Mouse (Mus musculus) midbrain, embryonic 10.5 days (tissue): ENCODE measurements around the gene 6030408B16Rik. TPM values are rescaled to one million over a fixed set of nuclear protein-coding genes. Genes with fewer than 3 reads are reported as not detected.

Experiments used
- DNase-seq: peaks from one replicate; pipeline ENCODE4 v3.0.0-alpha.2; 2017; ENCODE audit warnings: low spot score
- H3K27ac ChIP-seq: fragments of 300-500 bp; sonication (generic); replicated peaks from 2 replicates; pipeline ENCODE4 v1.5.1; 2016; ENCODE audit warnings: mild to moderate bottlenecking
- H3K27me3 ChIP-seq: fragments of 300-500 bp; sonication (generic); 2 replicates; pipeline ENCODE4 v1.6.1; 2016; ENCODE audit warnings: low read depth, mild to moderate bottlenecking; ENCODE audit not compliant: poor library complexity, severe bottlenecking
- H3K36me3 ChIP-seq: fragments of 300-500 bp; sonication (generic); 2 replicates; pipeline ENCODE4 v1.6.1; 2016; ENCODE audit warnings: mild to moderate bottlenecking, moderate library complexity
- H3K4me1 ChIP-seq: fragments of 300-500 bp; sonication (generic); 2 replicates; pipeline ENCODE4 v1.6.1; 2016
- H3K4me3 ChIP-seq: fragments of 300-500 bp; sonication (generic); 2 replicates; pipeline ENCODE4 v1.5.1; 2016; ENCODE audit warnings: mild to moderate bottlenecking, moderate library complexity
- H3K9me3 ChIP-seq: fragments of 300-500 bp; sonication (generic); replicated peaks from 2 replicates; pipeline ENCODE4 v1.6.1; 2016; ENCODE audit warnings: mild to moderate bottlenecking
- WGBS: fragments of 180-500 bp; shearing (Covaris S2); methylation state at CpG from one replicate; pipeline ENCODE4 v1.1.7; 2016; 5-methylcytosine and 5-hydroxymethylcytosine counted together
- polyA plus RNA-seq: library from polyadenylated mRNA; unstranded; fragments of >200 nt; fragmentation: Nextera tagmentation; extraction: Ambion mirVana; gene quantifications from 2 replicates; pipeline ENCODE4 v1.2.1, GENCODE M21; 2016

6030408B16Rik gene
- polyA plus RNA-seq, 1 experiment from 2014 or later = 0.06 TPM

- Histone ChIP-seq H3K4me1 (peaks cover 10% of the 10 kb centered on the region; the same call in 1 of the 2 replicates), H3K4me3 (no peak overlapping the region), H3K9me3 (no peaks in the 10 kb centered on the region), H3K36me3 (no peaks in the 10 kb centered on the region), H3K27me3 (peaks cover 10% of the 10 kb centered on the region; the same call in 1 of the 2 replicates), H3K27ac (no peak overlapping the region)
- WGBS = 48% methylated on average over 24 of the region's 24 CpGs
- no peak for DNase-seq
Observed at GRCm38 (mm10) chr15:101336474-101337174, 43.6 kb downstream of the 6030408B16Rik start.

- peaks cover 10% of the 10 kb centered on the region; the same call in 1 of the 2 replicates for H3K27me3 ChIP-seq
- DNase-seq = no peak
- no peak overlapping the region for H3K27ac ChIP-seq
- no peaks in the 10 kb centered on the region for H3K9me3 ChIP-seq
- WGBS = 76% methylated on average over 4 of the region's 4 CpGs
- peaks cover 10% of the 10 kb centered on the region; the same call in 1 of the 2 replicates for H3K4me1 ChIP-seq
- H3K36me3 ChIP-seq = no peaks in the 10 kb centered on the region
- H3K4me3 ChIP-seq = no peak overlapping the region
Observed at GRCm38 (mm10) chr15:101338359-101338758, 45.3 kb downstream of the 6030408B16Rik start.

- no peaks in the 10 kb centered on the region for H3K9me3 ChIP-seq
- WGBS = 0% methylated on average over 2 of the region's 2 CpGs
- H3K36me3 ChIP-seq = no peaks in the 10 kb centered on the region
Observed at GRCm38 (mm10) chr15:101339537-101339936, 46.5 kb downstream of the 6030408B16Rik start.

GRCm38 (mm10) chr15:101341797-101342515, 48.9 kb downstream of the 6030408B16Rik start:
- 74% methylated on average over 5 of the region's 5 CpGs for WGBS
- Histone ChIP-seq H3K4me1 (0 out of 2 replicates have a peak, but pooled peaks cover 3% of the 10 kb centered on the region), H3K27ac (no peak overlapping the region), H3K36me3 (no peaks in the 10 kb centered on the region), H3K27me3 (peaks cover 2% of the 10 kb centered on the region; the same call in 1 of the 2 replicates), H3K4me3 (no peak overlapping the region), H3K9me3 (no peaks in the 10 kb centered on the region)
- no peak for DNase-seq

More at GRCm38 (mm10) chr15:101339537-101339936, 46.5 kb downstream of the 6030408B16Rik start:
- Histone ChIP-seq H3K4me1 (peaks cover 10% of the 10 kb centered on the region; the same call in 1 of the 2 replicates), H3K4me3 (no peak overlapping the region), H3K27me3 (peaks cover 10% of the 10 kb centered on the region; the same call in 1 of the 2 replicates), H3K27ac (no peak overlapping the region; the same call in 1 of the 2 replicates)
- DNase-seq = peak; percentile 82

Other genes with a start within 250 kb of the 6030408B16Rik start
- not detected in 2 replicates for gene Gm47841, start 245.8 kb upstream of the 6030408B16Rik start, polyA plus RNA-seq
- 0.88 and 1.7 TPM in 2 replicates for gene Fignl2, start 214.6 kb upstream of the 6030408B16Rik start, polyA plus RNA-seq
- not detected in 2 replicates for gene Ankrd33, start 177.5 kb upstream of the 6030408B16Rik start, polyA plus RNA-seq
- 8.9 and 10.7 TPM in 2 replicates for gene Acvrl1, start 164.7 kb upstream of the 6030408B16Rik start, polyA plus RNA-seq
- 5.4 and 7.0 TPM in 2 replicates for gene Acvr1b, start 119.1 kb upstream of the 6030408B16Rik start, polyA plus RNA-seq
- 3.2 and 4.2 TPM in 2 replicates for gene Grasp, start 69.0 kb upstream of the 6030408B16Rik start, polyA plus RNA-seq
- gene Nr4a1, start 38.9 kb upstream of the 6030408B16Rik start, polyA plus RNA-seq = 2.8 and 2.9 TPM in 2 replicates
- gene Atg101, start 8.9 kb upstream of the 6030408B16Rik start, polyA plus RNA-seq = 80.8 TPM in 2 replicates
- gene Krt80, start 77.0 kb downstream of the 6030408B16Rik start, polyA plus RNA-seq = 0.06 TPM in 1 of 2 replicates, not detected in the other
- gene Krt7, start 117.8 kb downstream of the 6030408B16Rik start, polyA plus RNA-seq = 9.7 and 11.4 TPM in 2 replicates
- gene Krt87, start 145.6 kb downstream of the 6030408B16Rik start, polyA plus RNA-seq = 0.05 TPM in 1 of 2 replicates, not detected in the other
- gene Krt88, start 154.5 kb downstream of the 6030408B16Rik start, polyA plus RNA-seq = not detected in 2 replicates
- not detected in 2 replicates for gene Krt81, start 170.5 kb downstream of the 6030408B16Rik start, polyA plus RNA-seq
- not detected in 2 replicates for gene Krt86, start 180.3 kb downstream of the 6030408B16Rik start, polyA plus RNA-seq
- gene Krt83, start 198.3 kb downstream of the 6030408B16Rik start, polyA plus RNA-seq = 0.07 TPM in 1 of 2 replicates, not detected in the other
- not detected in 2 replicates for gene Gm49425, start 224.0 kb downstream of the 6030408B16Rik start, polyA plus RNA-seq
- not detected in 2 replicates for gene Krt84, start 239.6 kb downstream of the 6030408B16Rik start, polyA plus RNA-seq